Mouse (Mus musculus) forebrain, embryonic 10.5 days (tissue): Measurements from ENCODE around the gene Gm21762. TPM values are rescaled to one million over a fixed set of nuclear protein-coding genes. Genes with fewer than 3 reads are reported as not detected.
"Not testable (repeated sequence)": the region's sequence is repeated elsewhere in the genome, so short reads cannot be mapped to it uniquely, and the experiment has no call there.

Experiments
- DNase-seq: peaks from one replicate; pipeline ENCODE4 v3.0.0-alpha.2; 2017; ENCODE audit warnings: low spot score; ENCODE audit errors: extremely low spot score
- H3K27ac ChIP-seq: fragments of 300-500 bp; sonication (generic); 2 replicates; pipeline ENCODE4 v1.5.1; 2016; ENCODE audit warnings: mild to moderate bottlenecking
- H3K27me3 ChIP-seq: fragments of 300-500 bp; sonication (generic); 2 replicates; pipeline ENCODE4 v1.6.1; 2016; ENCODE audit warnings: mild to moderate bottlenecking; ENCODE audit not compliant: poor library complexity, severe bottlenecking
- H3K36me3 ChIP-seq: fragments of 300-500 bp; sonication (generic); replicated peaks from 2 replicates; pipeline ENCODE4 v1.6.1; 2016; ENCODE audit warnings: mild to moderate bottlenecking, moderate library complexity
- H3K4me1 ChIP-seq: fragments of 300-500 bp; sonication (generic); 2 replicates; pipeline ENCODE4 v1.6.1; 2016
- H3K4me3 ChIP-seq: fragments of 300-500 bp; sonication (generic); 2 replicates; pipeline ENCODE4 v1.5.1; 2016; ENCODE audit warnings: mild to moderate bottlenecking, moderate library complexity
- H3K9me3 ChIP-seq: fragments of 300-500 bp; sonication (generic); 2 replicates; pipeline ENCODE4 v1.6.1; 2016; ENCODE audit warnings: mild to moderate bottlenecking, moderate library complexity
- WGBS: fragments of 180-500 bp; shearing (Covaris S2); methylation state at CpG from one replicate; pipeline ENCODE4 v1.1.7; 2016; 5-methylcytosine and 5-hydroxymethylcytosine counted together
- polyA plus RNA-seq: library from polyadenylated mRNA; unstranded; fragments of >200 nt; fragmentation: Nextera tagmentation; extraction: Ambion mirVana; gene quantifications from 2 replicates; pipeline ENCODE4 v1.2.1, GENCODE M21; 2016

Gm21762 gene
- polyA plus RNA-seq, 1 experiment from 2014 or later: not detected

DNA sequence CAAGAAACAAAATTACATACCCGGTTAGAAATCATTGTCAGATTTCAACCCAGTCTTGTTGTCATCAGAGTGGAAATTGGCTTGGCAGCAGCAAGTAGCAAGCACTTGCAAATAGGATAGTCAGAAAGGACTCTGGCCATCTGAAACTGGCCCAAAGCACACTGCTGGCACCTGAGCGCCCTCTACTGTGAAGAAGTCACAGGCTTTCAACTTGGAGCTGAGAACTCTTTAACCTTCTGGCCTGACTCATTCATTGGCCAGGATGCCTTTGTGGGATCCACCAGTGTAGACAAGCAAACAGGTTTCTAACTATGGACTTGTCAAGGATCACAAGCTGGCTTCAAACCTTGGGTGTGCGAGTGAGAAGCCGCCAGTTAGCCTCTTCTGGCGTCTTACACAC lies 47.4 kb downstream of the Gm21762 start:
- H3K9me3 ChIP-seq, H3K27ac ChIP-seq, DNase-seq, H3K36me3 ChIP-seq, H3K4me3 ChIP-seq, H3K4me1 ChIP-seq, H3K27me3 ChIP-seq: not testable (repeated sequence)
- 60% methylated on average over 5 of the region's 5 CpGs for WGBS

Other genes with a start within 250 kb of the Gm21762 start
- gene Gm36079, start 188.9 kb downstream of the Gm21762 start, polyA plus RNA-seq: not detected in 2 replicates
- not detected in 2 replicates for gene Gm21188, start 163.8 kb downstream of the Gm21762 start, polyA plus RNA-seq
- gene Gm20767, start 75.7 kb downstream of the Gm21762 start, polyA plus RNA-seq: not detected in 2 replicates
- not detected in 2 replicates for gene Gm21818, start 43.5 kb downstream of the Gm21762 start, polyA plus RNA-seq
- not detected in 2 replicates for gene Gm21731, start 23.2 kb upstream of the Gm21762 start, polyA plus RNA-seq
- gene AF067061, start 47.2 kb upstream of the Gm21762 start, polyA plus RNA-seq: not detected in 2 replicates
- gene BC147527, start 84.4 kb upstream of the Gm21762 start, polyA plus RNA-seq: 0.14 TPM in 1 of 2 replicates, not detected in the other
- not detected in 2 replicates for gene Tcstv3, start 100.9 kb upstream of the Gm21762 start, polyA plus RNA-seq